Mouse (Mus musculus) spleen, postnatal 36 days (tissue): ENCODE measurements around the gene Cysltr1.

Source experiments
- DNase-seq, 2 experiments: peaks; one replicate each; pipeline ENCODE4 v3.0.0; 2022; ENCODE audit warnings: low spot score in 2 of 2, mixed read lengths in 1 of 2

Cysltr1 gene

GRCm38 (mm10) chrX:106603386-106603785 is at the start of gene Cysltr1:
Cysltr1 (minus strand) TSS chrX:106603679.
- DNase-seq = peak; percentile 1

GRCm38 (mm10) chrX:106634799-106635541 is 31.5 kb upstream of the Cysltr1 start:
- DNase-seq = peak in 1 of 2 experiments; percentile 9

GRCm38 (mm10) chrX:106633543-106633942 is 30.1 kb upstream of the Cysltr1 start:
- peak in 1 of 2 experiments; percentile 3 for DNase-seq

GRCm38 (mm10) chrX:106628514-106628913 is 25.0 kb upstream of the Cysltr1 start:
- no peak for DNase-seq

GRCm38 (mm10) chrX:106623667-106624066 is 20.2 kb upstream of the Cysltr1 start:
- no peak for DNase-seq

GRCm38 (mm10) chrX:106622512-106622911 is 19.0 kb upstream of the Cysltr1 start:
- no peak for DNase-seq

GRCm38 (mm10) chrX:106602574-106603258 is 763 bp downstream of the Cysltr1 start:
- no peak for DNase-seq

- DNase-seq = peak in 1 of 2 experiments; percentile 1
These were observed 7.6 kb downstream of the Cysltr1 start for GRCm38 (mm10) chrX:106595904-106596303.

GRCm38 (mm10) chrX:106593914-106594313 is 9.6 kb downstream of the Cysltr1 start:
- no peak for DNase-seq

GRCm38 (mm10) chrX:106582886-106583285 is 20.6 kb downstream of the Cysltr1 start, which contains the start of gene Gm5127:
Gm5127 (plus strand) TSS chrX:106583186.
- DNase-seq = no peak

GRCm38 (mm10) chrX:106582197-106582596 is 21.3 kb downstream of the Cysltr1 start:
- no peak for DNase-seq

GRCm38 (mm10) chrX:106580410-106580809 is 23.1 kb downstream of the Cysltr1 start:
- no peak for DNase-seq

- no peak for DNase-seq
These were observed 24.5 kb downstream of the Cysltr1 start for GRCm38 (mm10) chrX:106578966-106579365.

- no peak for DNase-seq
These were observed 48.0 kb downstream of the Cysltr1 start for GRCm38 (mm10) chrX:106555457-106555856.

- DNase-seq = no peak
These were observed 67.1 kb downstream of the Cysltr1 start for GRCm38 (mm10) chrX:106536359-106536758.
